Mouse (Mus musculus) forebrain, embryonic 11.5 days (tissue): Measurements from ENCODE around the gene Leng1. TPM values are rescaled to one million over a fixed set of nuclear protein-coding genes. Genes with fewer than 3 reads are reported as not detected.
"Not testable (repeated sequence)": the region's sequence is repeated elsewhere in the genome, so short reads cannot be mapped to it uniquely, and the experiment has no call there.

Source experiments
- ATAC-seq: fragments of 200-750 bp; cut with Nextera tagmentation; replicated peaks from 2 replicates; pipeline ENCODE4 v1.8.0; 2017; ENCODE audit warnings: moderate TSS enrichment; ENCODE audit not compliant: low FRiP score
- DNase-seq: peaks from one replicate; pipeline ENCODE4 v3.0.0-alpha.2; 2017; ENCODE audit warnings: low spot score
- H3K27ac ChIP-seq: fragments of 300-500 bp; sonication (generic); 2 replicates; pipeline ENCODE4 v1.5.1; 2014; ENCODE audit warnings: low read depth, low read length
- H3K27me3 ChIP-seq: fragments of 300-500 bp; sonication (generic); 2 replicates; pipeline ENCODE4 v1.6.1; 2014; ENCODE audit warnings: mild to moderate bottlenecking, low read length, mixed read lengths; ENCODE audit not compliant: control insufficient read depth, insufficient read depth
- H3K36me3 ChIP-seq: fragments of 300-500 bp; sonication (generic); 2 replicates; pipeline ENCODE4 v1.6.1; 2014; ENCODE audit warnings: mild to moderate bottlenecking, low read length, moderate library complexity, mixed read lengths; ENCODE audit not compliant: control insufficient read depth, insufficient read depth
- H3K4me1 ChIP-seq: fragments of 300-500 bp; sonication (generic); replicated peaks from 2 replicates; pipeline ENCODE4 v1.6.1; 2014; ENCODE audit warnings: low read length, mixed read lengths; ENCODE audit not compliant: control insufficient read depth, insufficient read depth
- H3K4me2 ChIP-seq: fragments of 300-500 bp; sonication (generic); 2 replicates; pipeline ENCODE4 v1.6.1; 2014; ENCODE audit warnings: low read depth, mild to moderate bottlenecking, low read length, moderate library complexity, mixed read lengths; ENCODE audit not compliant: severe bottlenecking
- H3K4me3 ChIP-seq: fragments of 300-500 bp; sonication (generic); 2 replicates; pipeline ENCODE4 v1.5.1; 2014; ENCODE audit warnings: low read depth, low read length
- H3K9ac ChIP-seq: fragments of 300-500 bp; sonication (generic); 2 replicates; pipeline ENCODE4 v1.6.1; 2014; ENCODE audit warnings: low read length
- H3K9me3 ChIP-seq: fragments of 300-500 bp; sonication (generic); 2 replicates; pipeline ENCODE4 v1.6.1; 2016; ENCODE audit warnings: low read length, mixed read lengths; ENCODE audit not compliant: control insufficient read depth
- WGBS: fragments of 180-500 bp; shearing (Covaris S2); extraction: QIAGEN DNeasy Blood & Tissue Kit; methylation state at CpG from one replicate; pipeline ENCODE4 v1.1.7; 2014; 5-methylcytosine and 5-hydroxymethylcytosine counted together
- polyA plus RNA-seq: library from polyadenylated mRNA; unstranded; fragments of >200 nt; fragmentation: Nextera tagmentation; extraction: Ambion mirVana; gene quantifications from 2 replicates; pipeline ENCODE4 v1.2.1, GENCODE M21; 2014

Gene Leng1
- polyA plus RNA-seq, 1 experiment from 2014 or later: 15.0 TPM

GRCm38 (mm10) chr7:3706343-3706934 is 40.8 kb upstream of the Leng1 start:
- Histone ChIP-seq H3K36me3 (peaks cover 2% of the 10 kb centered on the region; the same call in 1 of the 2 replicates), H3K4me1 (peaks cover 3% of the 10 kb centered on the region; the same call in 1 of the 2 replicates), H3K9me3 (no peaks in the 10 kb centered on the region), H3K27me3 (no peaks in the 10 kb centered on the region), H3K4me2 (peak overlapping the region; percentile 78), H3K9ac (peak overlapping the region; percentile 88), H3K27ac (no peak overlapping the region), H3K4me3 (peak overlapping the region; percentile 92)
- DNase-seq (peak; percentile 48), ATAC-seq (no peak)
- 69% methylated on average over 11 of the region's 11 CpGs for WGBS

GRCm38 (mm10) chr7:3705911-3706310 is 40.3 kb upstream of the Leng1 start:
- 34% methylated on average over 6 of the region's 6 CpGs for WGBS
- Histone ChIP-seq H3K36me3 (peaks cover 2% of the 10 kb centered on the region; the same call in 1 of the 2 replicates), H3K27me3 (no peaks in the 10 kb centered on the region), H3K27ac (0 out of 2 replicates have a peak overlapping the region, but pooled peaks have one; percentile 7), H3K9ac (peak overlapping the region; percentile 88), H3K4me1 (peaks cover 3% of the 10 kb centered on the region; the same call in 1 of the 2 replicates), H3K9me3 (no peaks in the 10 kb centered on the region), H3K4me2 (peak overlapping the region; percentile 78), H3K4me3 (peak overlapping the region; percentile 92)
- DNase-seq (peak; percentile 52), ATAC-seq (no peak)

- H3K4me1 ChIP-seq, H3K36me3 ChIP-seq, ATAC-seq, H3K9me3 ChIP-seq, H3K27me3 ChIP-seq: not testable (repeated sequence)
- DNase-seq: peak; percentile 50
- peak overlapping the region; percentile 7; the same call in 1 of the 2 replicates for H3K27ac ChIP-seq
- H3K4me3 ChIP-seq: peak overlapping the region; percentile 92
- H3K9ac ChIP-seq: peak overlapping the region; percentile 88
- H3K4me2 ChIP-seq: peak overlapping the region; percentile 78
- WGBS: 2% methylated on average over 6 of the region's 7 CpGs
Observed at GRCm38 (mm10) chr7:3705461-3705860, 39.8 kb upstream of the Leng1 start.

GRCm38 (mm10) chr7:3704475-3704874 is 38.8 kb upstream of the Leng1 start:
- WGBS: under 1% methylated on average over 20 of the region's 20 CpGs
- H3K9ac ChIP-seq: peak overlapping the region; percentile 88
- peak overlapping the region; percentile 92 for H3K4me3 ChIP-seq
- H3K4me2 ChIP-seq: peak overlapping the region; percentile 78
- H3K27ac ChIP-seq: peak overlapping the region; percentile 66
- no peaks in the 10 kb centered on the region for H3K27me3 ChIP-seq
- H3K4me1 ChIP-seq: peaks cover 3% of the 10 kb centered on the region; the same call in 1 of the 2 replicates
- ATAC-seq (peak; percentile 21), DNase-seq (no peak)
- H3K9me3 ChIP-seq: no peaks in the 10 kb centered on the region
- peaks cover 2% of the 10 kb centered on the region; the same call in 1 of the 2 replicates for H3K36me3 ChIP-seq

GRCm38 (mm10) chr7:3703879-3704441 is 38.3 kb upstream of the Leng1 start, which contains the start of gene Rps9:
Rps9 (plus strand) TSS chr7:3703993.
- no peaks in the 10 kb centered on the region for H3K9me3 ChIP-seq
- peak; percentile 95 for ATAC-seq
- peak within 1 kb of the TSS; percentile 88 for H3K9ac ChIP-seq
- H3K4me2 ChIP-seq: peak within 1 kb of the TSS; percentile 78
- no peaks in the 10 kb centered on the region for H3K27me3 ChIP-seq
- H3K27ac ChIP-seq: peak within 1 kb of the TSS; percentile 66
- H3K36me3 ChIP-seq: peaks cover 2% of the 10 kb centered on the region; the same call in 1 of the 2 replicates
- WGBS: 1% methylated on average over 42 of the region's 42 CpGs
- H3K4me1 ChIP-seq: peaks cover 3% of the 10 kb centered on the region; the same call in 1 of the 2 replicates
- peak within 1 kb of the TSS; percentile 92 for H3K4me3 ChIP-seq
- DNase-seq: peak; percentile 98

GRCm38 (mm10) chr7:3703148-3703878 is 37.7 kb upstream of the Leng1 start:
- Histone ChIP-seq H3K27me3 (no peaks in the 10 kb centered on the region), H3K9ac (peak overlapping the region; percentile 88), H3K27ac (peak overlapping the region; percentile 66; the same call in 1 of the 2 replicates), H3K4me2 (peak overlapping the region; percentile 78), H3K4me3 (peak overlapping the region; percentile 92), H3K36me3 (peaks cover 2% of the 10 kb centered on the region; the same call in 1 of the 2 replicates), H3K4me1 (peaks cover 3% of the 10 kb centered on the region; the same call in 1 of the 2 replicates), H3K9me3 (no peaks in the 10 kb centered on the region)
- DNase-seq (no peak), ATAC-seq (peak; percentile 54)
- 18% methylated on average over 6 of the region's 6 CpGs for WGBS

GRCm38 (mm10) chr7:3698471-3698870 is 32.8 kb upstream of the Leng1 start:
- H3K36me3 ChIP-seq: no peaks in the 10 kb centered on the region; the same call in 1 of the 2 replicates
- H3K27ac ChIP-seq: no peak overlapping the region
- no peak overlapping the region for H3K4me2 ChIP-seq
- no peak overlapping the region for H3K9ac ChIP-seq
- ATAC-seq (no peak), DNase-seq (no peak)
- no peaks in the 10 kb centered on the region for H3K9me3 ChIP-seq
- no peaks in the 10 kb centered on the region for H3K4me1 ChIP-seq
- WGBS: 94% methylated on average over 6 of the region's 6 CpGs
- H3K27me3 ChIP-seq: no peaks in the 10 kb centered on the region
- H3K4me3 ChIP-seq: no peak overlapping the region

GRCm38 (mm10) chr7:3694949-3695305 is 29.3 kb upstream of the Leng1 start:
- 11% methylated on average over 9 of the region's 9 CpGs for WGBS
- Histone ChIP-seq H3K4me2 (peak overlapping the region; percentile 89), H3K4me3 (peak overlapping the region; percentile 64), H3K27ac (peak overlapping the region; percentile 77; the same call in 1 of the 2 replicates), H3K9ac (peak overlapping the region; percentile 75)
- not testable (repeated sequence) for H3K27me3 ChIP-seq, H3K36me3 ChIP-seq, ATAC-seq, H3K9me3 ChIP-seq, H3K4me1 ChIP-seq, DNase-seq
